Mouse (Mus musculus) lung, adult 2 months (tissue): ENCODE results near the gene Fry.

Experiments used
- CTCF ChIP-seq: fragments of 200-500 bp; IDR thresholded peaks from 2 replicates; pipeline ENCODE4 v1.5.1; 2011; ENCODE audit warnings: mild to moderate bottlenecking, low read length, control low read depth; ENCODE audit not compliant: insufficient read depth
- POLR2A ChIP-seq: fragments of 200-500 bp; IDR thresholded peaks from 2 replicates; pipeline ENCODE4 v1.6.1; 2011; ENCODE audit warnings: low read depth, mild to moderate bottlenecking, control low read depth, low read length, borderline replicate concordance; ENCODE audit errors: extremely low read depth

DNA sequence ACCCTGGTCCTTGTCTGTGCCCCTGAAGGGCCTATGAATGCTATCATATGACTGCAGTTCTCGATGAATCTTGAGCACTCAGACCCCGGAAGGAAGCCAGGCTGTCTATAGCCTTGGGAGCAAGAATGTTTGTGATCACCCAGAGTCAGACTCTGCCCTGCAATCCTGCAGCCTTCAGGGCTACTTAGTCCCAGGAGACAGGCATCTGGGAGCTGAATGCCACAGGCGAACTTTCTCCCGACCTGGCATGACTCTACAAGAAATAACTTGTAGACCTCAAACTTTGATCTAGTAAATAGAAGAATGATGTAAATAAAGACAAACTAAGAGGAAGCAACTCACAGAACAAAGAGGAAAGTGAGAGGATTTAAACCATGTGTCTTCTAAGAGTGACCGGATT lies 40.7 kb downstream of the Fry start:
- no peak for TF ChIP-seq CTCF
- TF ChIP-seq POLR2A: no peak
